Mouse (Mus musculus): ENCODE measurements around the gene Galntl6. TPM values are rescaled to one million over a fixed set of nuclear protein-coding genes. Genes with fewer than 3 reads are reported as not detected.

Gene Galntl6
- polyA plus RNA-seq (2015; fragmentation: Nextera tagmentation; extraction: Ambion mirVana) = 6.8 and 8.7 TPM in 2 replicates

DNA sequence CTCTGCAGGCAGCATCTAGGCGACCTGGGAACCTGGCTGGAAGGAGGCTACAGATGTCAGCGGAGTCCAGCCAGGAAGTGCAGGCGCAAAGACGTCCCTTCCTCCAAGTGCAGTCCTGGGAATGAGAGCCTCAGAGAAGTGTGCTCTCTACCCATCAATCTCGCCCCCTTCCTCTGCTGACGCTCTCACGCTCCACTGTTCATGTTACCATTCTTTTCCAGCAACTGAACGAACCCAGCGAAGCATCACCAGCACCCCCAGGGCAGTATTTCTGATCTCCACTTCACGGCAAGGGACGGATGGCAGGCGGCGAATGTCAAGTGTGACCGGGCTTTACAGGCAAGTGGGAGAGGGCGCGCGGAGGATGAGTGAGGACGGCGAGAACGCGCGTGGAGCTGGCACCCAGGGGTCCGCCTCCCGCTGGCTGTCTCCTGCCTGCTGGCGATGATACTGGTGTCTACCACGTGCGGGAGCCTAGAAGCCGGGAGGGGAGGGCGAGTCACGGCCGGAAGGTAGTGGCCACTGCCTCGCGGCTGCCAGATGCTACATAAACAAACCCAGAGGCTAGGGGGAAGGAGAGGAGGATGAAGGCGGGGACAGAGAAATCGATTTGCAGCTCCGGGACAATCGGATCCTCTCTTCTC, at the start of gene Galntl6:
Gene Galntl6, minus strand, starts transcription at position 445 of the 644 bp plus-strand sequence.
- Histone ChIP-seq H3K27me3 (peaks cover 10% of the 10 kb centered on the region; the same call in 1 of the 2 replicates), H3K4me1 (replicated peaks) (peaks cover 12% of the 10 kb centered on the region), H3K9me3 (no peaks in the 10 kb centered on the region), H3K4me3 (replicated peaks) (peak within 1 kb of the TSS; percentile 68), H3K27ac (peak within 1 kb of the TSS; percentile 68), H3K36me3 (no peaks in the 10 kb centered on the region), H3K4me2 (replicated peaks) (peak within 1 kb of the TSS; percentile 90), H3K9ac (replicated peaks) (peak within 1 kb of the TSS; percentile 77)
- peak; percentile 74 for ATAC-seq
- 0% methylated on average over 37 of the region's 37 CpGs for WGBS

GRCm38 (mm10) chr8:58957195-58957739, 44.8 kb upstream of the Galntl6 start:
- Histone ChIP-seq H3K9me3 (no peaks in the 10 kb centered on the region), H3K27ac (no peak overlapping the region)

DNA sequence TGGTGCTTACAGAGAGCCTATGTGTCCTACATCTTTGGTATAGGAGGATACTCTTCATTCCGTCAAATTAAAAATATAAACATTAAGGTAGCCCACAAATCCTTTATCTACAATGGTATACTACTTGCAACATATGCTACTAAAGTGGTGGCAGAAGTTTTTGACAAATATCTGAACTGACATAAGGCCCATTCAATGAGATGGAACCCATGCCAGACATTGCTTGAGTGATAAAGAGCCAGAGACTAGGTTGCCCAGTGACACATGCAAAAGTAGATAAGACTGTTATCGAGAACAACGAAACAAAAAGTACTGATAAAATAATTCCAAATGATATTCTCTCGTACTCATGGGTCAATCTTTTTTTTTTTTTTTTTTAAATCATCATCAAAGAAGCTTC, 31.3 kb upstream of the Galntl6 start:
- no peaks in the 10 kb centered on the region for H3K36me3 ChIP-seq
- H3K9me3 ChIP-seq = no peaks in the 10 kb centered on the region
- no peak overlapping the region for H3K4me2 ChIP-seq (replicated peaks)
- no peak overlapping the region for H3K27ac ChIP-seq
- H3K9ac ChIP-seq (replicated peaks) = no peak overlapping the region
- 95% methylated on average over 4 of the region's 4 CpGs for WGBS
- no peak overlapping the region for H3K4me3 ChIP-seq (replicated peaks)
- no peaks in the 10 kb centered on the region for H3K4me1 ChIP-seq (replicated peaks)
- no peak for ATAC-seq
- no peaks in the 10 kb centered on the region for H3K27me3 ChIP-seq

More at GRCm38 (mm10) chr8:58957195-58957739, 44.8 kb upstream of the Galntl6 start:
- Histone ChIP-seq H3K36me3 (no peaks in the 10 kb centered on the region), H3K9ac (replicated peaks) (no peak overlapping the region), H3K4me1 (replicated peaks) (0 out of 2 replicates have a peak, but pooled peaks cover 2% of the 10 kb centered on the region), H3K4me3 (replicated peaks) (no peak overlapping the region), H3K27me3 (no peaks in the 10 kb centered on the region), H3K4me2 (replicated peaks) (no peak overlapping the region)
- WGBS = 49% methylated on average over 5 of the region's 5 CpGs
- ATAC-seq = peak; percentile 74

DNA sequence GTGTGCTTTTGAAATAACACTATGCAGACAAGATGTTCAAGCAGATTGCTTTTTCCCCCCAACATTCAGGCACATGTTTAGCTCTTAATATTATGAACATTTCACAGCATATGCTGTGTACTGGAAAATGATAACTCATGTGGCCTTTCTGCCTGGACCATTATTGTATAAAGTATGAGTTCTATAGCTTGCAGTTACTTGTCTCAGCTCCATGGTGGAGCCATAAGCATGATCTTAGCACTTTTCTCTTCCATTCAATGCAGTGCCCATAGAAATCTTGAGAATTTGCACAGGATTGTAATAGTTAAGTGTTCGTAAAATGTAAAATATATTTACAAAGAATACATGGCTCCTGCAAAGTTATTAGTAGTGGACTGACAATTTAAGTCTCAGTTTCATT, 18.6 kb upstream of the Galntl6 start:
- no peak overlapping the region for H3K27ac ChIP-seq
- no peak overlapping the region for H3K4me3 ChIP-seq (replicated peaks)
- no peak overlapping the region for H3K9ac ChIP-seq (replicated peaks)
- WGBS = 79% methylated on average over 1 of the region's 1 CpGs
- no peaks in the 10 kb centered on the region for H3K27me3 ChIP-seq
- no peaks in the 10 kb centered on the region for H3K36me3 ChIP-seq
- H3K9me3 ChIP-seq = no peaks in the 10 kb centered on the region
- ATAC-seq = no peak
- no peaks in the 10 kb centered on the region for H3K4me1 ChIP-seq (replicated peaks)
- no peak overlapping the region for H3K4me2 ChIP-seq (replicated peaks)

DNA sequence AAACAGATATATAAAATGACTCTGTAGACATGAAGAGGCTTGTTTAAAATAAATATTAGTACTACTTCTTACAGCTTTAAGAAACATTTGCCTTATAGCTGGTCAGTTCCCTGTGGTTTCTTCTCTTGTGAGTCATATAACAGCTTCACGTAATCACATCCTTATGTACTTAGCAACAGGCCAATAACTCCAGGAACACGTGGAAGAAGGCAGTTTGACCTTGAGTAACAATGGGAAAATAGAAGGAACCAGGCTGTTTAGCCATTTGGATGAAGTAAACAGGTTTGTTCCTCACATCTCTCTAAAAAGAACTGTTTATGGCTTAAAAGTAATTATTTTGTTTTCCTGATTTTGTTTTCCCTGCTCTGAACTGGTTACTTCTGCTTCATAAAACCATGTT, 2.7 kb upstream of the Galntl6 start:
- Histone ChIP-seq H3K4me3 (replicated peaks) (no peak overlapping the region), H3K27me3 (peaks cover 10% of the 10 kb centered on the region; the same call in 1 of the 2 replicates), H3K9me3 (no peaks in the 10 kb centered on the region), H3K4me2 (replicated peaks) (no peak overlapping the region), H3K36me3 (no peaks in the 10 kb centered on the region), H3K4me1 (replicated peaks) (peaks cover 12% of the 10 kb centered on the region), H3K27ac (no peak overlapping the region), H3K9ac (replicated peaks) (no peak overlapping the region)
- no peak for ATAC-seq
- 71% methylated on average over 2 of the region's 2 CpGs for WGBS

DNA sequence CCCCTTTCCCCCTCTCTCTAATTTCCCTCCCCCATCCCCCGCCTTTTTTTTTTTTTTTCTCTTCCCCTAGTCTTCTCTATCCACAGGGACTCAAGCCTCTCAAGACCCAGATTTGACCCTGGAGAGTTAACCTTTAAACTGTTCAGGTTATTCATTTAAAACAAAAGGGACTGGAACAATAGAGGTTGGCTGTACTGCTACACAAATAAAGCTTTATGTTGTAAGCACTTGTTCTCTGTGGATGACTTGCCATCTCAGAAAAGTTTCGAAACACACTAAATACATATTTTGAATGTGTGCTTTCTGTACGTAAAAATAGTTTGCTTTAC, 1.2 kb upstream of the Galntl6 start:
- ATAC-seq = no peak
- Histone ChIP-seq H3K4me3 (replicated peaks) (peak overlapping the region; percentile 68), H3K27me3 (peaks cover 10% of the 10 kb centered on the region; the same call in 1 of the 2 replicates), H3K9ac (replicated peaks) (no peak overlapping the region), H3K4me2 (replicated peaks) (peak overlapping the region; percentile 90), H3K27ac (no peak overlapping the region), H3K4me1 (replicated peaks) (peaks cover 12% of the 10 kb centered on the region), H3K9me3 (no peaks in the 10 kb centered on the region), H3K36me3 (no peaks in the 10 kb centered on the region)
- 48% methylated on average over 3 of the region's 3 CpGs for WGBS

DNA sequence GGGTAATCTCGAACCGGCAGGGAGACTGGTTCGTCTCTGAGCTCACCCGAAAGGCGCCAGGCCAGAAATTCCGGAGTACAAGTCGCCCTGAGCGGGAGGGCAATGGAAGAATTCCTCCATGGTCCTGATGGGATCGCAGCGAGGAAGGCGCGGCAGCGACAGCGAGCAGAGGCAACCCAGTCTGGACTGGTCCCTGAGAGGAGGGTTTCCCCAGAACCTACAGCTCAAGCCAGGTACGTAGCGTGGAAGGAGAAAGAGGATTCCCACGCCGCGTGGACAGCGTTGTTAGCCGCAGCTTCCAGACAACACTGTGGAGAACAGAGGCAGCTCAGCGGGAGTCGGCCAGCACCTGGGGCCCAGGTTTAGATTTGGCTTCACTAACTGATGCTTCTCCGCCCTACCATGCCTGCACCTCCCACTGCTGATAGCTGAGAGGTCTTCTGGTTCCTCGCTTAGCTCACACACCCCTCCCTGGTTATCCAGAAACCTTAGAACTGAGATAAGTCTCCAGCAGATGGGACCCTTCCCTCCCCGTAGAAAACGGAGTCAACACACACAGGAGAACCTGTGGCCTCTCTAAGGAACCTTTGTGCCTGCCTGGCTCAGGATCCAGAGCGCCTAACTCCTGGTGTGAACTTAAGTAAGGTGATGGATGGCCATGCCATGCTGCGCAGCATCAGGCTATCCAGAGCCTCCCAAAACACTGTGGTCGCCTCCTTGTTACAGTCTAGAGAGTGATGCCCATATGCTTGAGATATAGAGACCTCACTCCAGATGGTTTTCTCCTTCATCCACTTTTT, 600 bp upstream of the Galntl6 start:
- peaks cover 12% of the 10 kb centered on the region for H3K4me1 ChIP-seq (replicated peaks)
- H3K4me2 ChIP-seq (replicated peaks) = peak overlapping the region; percentile 90
- peak overlapping the region; percentile 68 for H3K4me3 ChIP-seq (replicated peaks)
- ATAC-seq = peak; percentile 78
- H3K27ac ChIP-seq = peak overlapping the region; percentile 68
- H3K36me3 ChIP-seq = no peaks in the 10 kb centered on the region
- H3K9ac ChIP-seq (replicated peaks) = peak overlapping the region; percentile 77
- H3K9me3 ChIP-seq = no peaks in the 10 kb centered on the region
- WGBS = 3% methylated on average over 30 of the region's 30 CpGs
- H3K27me3 ChIP-seq = peaks cover 10% of the 10 kb centered on the region; the same call in 1 of the 2 replicates

DNA sequence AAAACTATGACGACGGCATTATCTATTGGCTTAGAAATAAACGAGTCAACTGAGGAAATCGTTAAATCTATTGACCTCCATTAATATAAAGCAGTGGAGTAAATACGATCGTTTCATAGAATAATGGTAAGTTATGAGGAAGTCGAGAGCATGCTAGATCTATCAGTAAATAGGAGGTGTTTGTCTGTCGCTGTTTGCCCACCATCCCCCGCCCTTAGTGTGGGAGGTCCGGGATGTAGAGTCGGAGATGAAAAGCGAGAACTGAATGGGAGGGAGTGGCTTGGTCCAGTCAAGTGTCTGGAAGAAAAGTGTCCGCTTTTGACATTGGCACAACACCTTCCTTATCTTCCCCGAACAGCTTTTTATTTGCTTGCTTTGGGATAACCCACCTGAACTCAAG, 763 bp downstream of the Galntl6 start, which contains the start of gene BC030500:
Gene BC030500, plus strand, starts transcription at position 79 of the 400 bp plus-strand sequence.
- ATAC-seq = peak; percentile 24; the same call in 1 of the 2 replicates
- 6% methylated on average over 14 of the region's 14 CpGs for WGBS
- peak within 1 kb of the TSS; percentile 90 for H3K4me2 ChIP-seq (replicated peaks)
- no peaks in the 10 kb centered on the region for H3K36me3 ChIP-seq
- peak within 1 kb of the TSS; percentile 68 for H3K27ac ChIP-seq
- no peaks in the 10 kb centered on the region for H3K9me3 ChIP-seq
- H3K4me3 ChIP-seq (replicated peaks) = peak within 1 kb of the TSS; percentile 68
- peaks cover 12% of the 10 kb centered on the region for H3K4me1 ChIP-seq (replicated peaks)
- H3K27me3 ChIP-seq = peaks cover 10% of the 10 kb centered on the region; the same call in 1 of the 2 replicates
- H3K9ac ChIP-seq (replicated peaks) = peak within 1 kb of the TSS; percentile 77

GRCm38 (mm10) chr8:58904465-58904864, 8.0 kb downstream of the Galntl6 start:
- Histone ChIP-seq H3K4me2 (replicated peaks) (no peak overlapping the region), H3K36me3 (no peaks in the 10 kb centered on the region), H3K4me3 (replicated peaks) (no peak overlapping the region), H3K9ac (replicated peaks) (no peak overlapping the region), H3K4me1 (replicated peaks) (0 out of 2 replicates have a peak, but pooled peaks cover 4% of the 10 kb centered on the region), H3K27me3 (no peaks in the 10 kb centered on the region), H3K9me3 (no peaks in the 10 kb centered on the region), H3K27ac (no peak overlapping the region)
- ATAC-seq = 0 out of 2 replicates have a peak, but pooled peaks have one; percentile 17
- WGBS = 6% methylated on average over 2 of the region's 2 CpGs

GRCm38 (mm10) chr8:58895960-58896359, 16.5 kb downstream of the Galntl6 start:
- ATAC-seq = peak; percentile 79; the same call in 1 of the 2 replicates
- WGBS = 43% methylated on average over 6 of the region's 6 CpGs
- H3K27me3 ChIP-seq = no peaks in the 10 kb centered on the region

DNA sequence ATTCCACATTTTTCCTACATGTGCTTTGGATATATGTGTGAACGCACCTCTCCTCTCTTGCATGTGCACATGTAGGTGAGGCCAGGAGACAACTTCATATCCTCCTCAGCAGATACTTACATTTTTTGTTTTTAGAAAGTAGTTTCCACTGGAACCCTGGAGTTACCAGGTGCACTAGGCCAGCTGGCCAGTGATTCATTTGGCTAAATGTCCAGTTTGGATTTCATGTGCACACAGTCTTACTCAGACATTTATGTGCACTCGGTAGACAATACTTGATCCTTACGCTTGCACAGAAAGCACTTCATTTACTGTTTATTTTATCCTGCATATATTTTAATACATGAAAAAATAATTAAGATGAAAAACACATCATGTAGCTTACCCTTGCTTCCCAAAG, 21.8 kb downstream of the Galntl6 start:
- no peak overlapping the region for H3K4me2 ChIP-seq (replicated peaks)
- no peak overlapping the region for H3K9ac ChIP-seq (replicated peaks)
- WGBS = 84% methylated on average over 3 of the region's 3 CpGs
- ATAC-seq = no peak
- H3K4me1 ChIP-seq (replicated peaks) = no peaks in the 10 kb centered on the region
- no peak overlapping the region for H3K27ac ChIP-seq
- no peaks in the 10 kb centered on the region for H3K36me3 ChIP-seq
- H3K4me3 ChIP-seq (replicated peaks) = no peak overlapping the region
- H3K27me3 ChIP-seq = no peaks in the 10 kb centered on the region
- H3K9me3 ChIP-seq = no peaks in the 10 kb centered on the region

More at GRCm38 (mm10) chr8:58895960-58896359, 16.5 kb downstream of the Galntl6 start:
- H3K36me3 ChIP-seq = no peaks in the 10 kb centered on the region
- H3K27ac ChIP-seq = no peak overlapping the region
- H3K4me3 ChIP-seq (replicated peaks) = no peak overlapping the region
- H3K9ac ChIP-seq (replicated peaks) = no peak overlapping the region
- no peaks in the 10 kb centered on the region for H3K9me3 ChIP-seq
- no peak overlapping the region for H3K4me2 ChIP-seq (replicated peaks)
- H3K4me1 ChIP-seq (replicated peaks) = no peaks in the 10 kb centered on the region

- Histone ChIP-seq H3K36me3 (no peaks in the 10 kb centered on the region), H3K9me3 (no peaks in the 10 kb centered on the region), H3K27me3 (no peaks in the 10 kb centered on the region), H3K4me1 (replicated peaks) (no peaks in the 10 kb centered on the region), H3K9ac (replicated peaks) (no peak overlapping the region), H3K4me3 (replicated peaks) (no peak overlapping the region), H3K27ac (no peak overlapping the region), H3K4me2 (replicated peaks) (no peak overlapping the region)
- WGBS = 10% methylated on average over 1 of the region's 1 CpGs
- ATAC-seq = no peak
These were observed 26.0 kb downstream of the Galntl6 start for GRCm38 (mm10) chr8:58886405-58886804.
